Mouse (Mus musculus): Measurements from ENCODE around the gene Rps15.

The Rps15 gene

DNA sequence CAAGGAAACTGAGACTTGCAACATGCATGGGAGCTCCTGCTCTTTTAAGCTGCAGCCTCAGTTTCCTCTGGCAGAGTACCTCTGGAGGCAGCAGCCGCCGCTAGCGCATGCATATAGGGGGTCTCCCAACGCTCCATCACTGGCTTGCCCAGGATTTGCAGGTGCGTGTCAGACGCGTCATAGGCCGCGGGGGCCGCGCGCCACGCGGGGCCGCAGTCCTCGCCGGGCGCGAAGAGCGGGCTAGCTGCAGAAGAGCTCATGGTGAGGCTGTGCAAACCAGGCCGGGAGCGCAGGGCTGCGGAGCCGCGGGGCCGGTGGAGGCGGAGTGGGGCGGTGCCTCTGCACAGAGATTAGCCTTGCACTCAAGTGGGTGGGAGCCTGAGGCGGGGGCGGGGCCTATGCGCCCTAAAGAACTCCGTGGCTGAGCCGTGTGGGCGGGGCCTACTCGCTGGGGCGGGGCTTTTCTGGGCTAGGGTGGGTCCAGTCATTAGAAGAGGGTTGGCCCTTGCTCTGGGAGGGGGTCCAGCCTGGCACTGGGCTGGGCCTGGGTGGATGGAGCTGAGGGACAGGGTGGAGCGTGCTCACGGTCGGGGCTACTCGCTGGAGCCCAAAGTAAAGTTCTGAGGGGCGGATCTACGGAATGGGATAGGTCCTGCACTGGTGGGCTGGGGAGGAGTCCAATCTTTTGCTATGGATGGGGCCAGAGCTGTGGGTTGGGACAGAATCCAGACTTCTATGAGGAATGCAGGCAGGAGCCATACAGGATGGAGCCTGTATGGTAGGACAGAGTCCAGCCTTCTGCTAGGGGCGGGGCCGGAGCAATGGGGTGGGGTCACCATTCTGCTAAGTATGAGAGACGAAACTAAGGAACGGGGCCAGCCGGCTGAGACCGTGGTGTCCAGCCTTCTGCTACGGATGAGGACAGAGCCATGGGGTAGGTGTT is 31.3 kb upstream of the Rps15 start, which contains the start of the genes Gamt and Dazap1:
TSS of gene Gamt (minus strand) at position 371 of the 943 bp plus-strand sequence.
TSS of gene Dazap1 (plus strand) at position 845 of the 943 bp plus-strand sequence.
- DNase-seq (ENCODE audit: low read depth, low spot score), result peak; percentile 96

DNA sequence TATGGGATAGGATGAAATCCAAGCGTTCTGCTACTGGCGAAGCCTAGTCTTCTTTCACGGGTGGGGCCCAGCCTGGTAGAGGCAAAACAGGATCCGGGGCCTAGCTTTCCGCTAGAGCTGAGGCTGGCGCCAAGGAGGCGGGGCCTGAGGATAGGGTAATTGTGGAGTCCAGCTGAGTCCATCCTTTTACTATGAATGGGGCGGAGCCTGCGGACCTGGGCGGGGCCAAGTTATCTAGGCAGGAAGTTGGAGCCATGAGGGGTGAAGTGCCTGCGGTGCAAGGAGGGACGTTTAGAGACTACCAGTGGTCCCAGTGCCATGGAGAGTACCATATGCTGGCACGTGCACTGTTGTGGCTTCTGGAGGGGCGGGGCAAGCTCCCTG is 30.7 kb upstream of the Rps15 start:
- DNase-seq (ENCODE audit: low read depth, low spot score), result peak; percentile 93

DNA sequence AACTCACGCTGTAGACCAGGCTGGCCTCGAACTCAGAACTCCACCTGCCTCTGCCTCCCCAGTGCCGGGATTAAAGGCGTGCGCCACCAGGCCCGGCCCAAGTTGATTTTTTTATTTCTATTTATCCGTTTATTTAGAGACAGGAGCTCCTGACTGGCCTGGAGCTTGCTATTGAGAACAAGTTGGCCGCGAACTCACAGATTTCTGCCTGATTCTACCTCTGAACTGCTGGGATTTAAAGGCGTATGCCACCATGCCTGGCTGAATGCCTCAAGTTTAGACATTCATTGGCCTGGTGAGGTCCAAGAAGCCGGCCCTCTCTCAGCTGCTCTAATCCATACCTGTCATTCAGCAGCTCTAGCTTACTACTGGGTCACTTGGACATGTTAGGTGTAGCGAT is 30.1 kb upstream of the Rps15 start:
- DNase-seq (ENCODE audit: low read depth, low spot score), result no peak

DNA sequence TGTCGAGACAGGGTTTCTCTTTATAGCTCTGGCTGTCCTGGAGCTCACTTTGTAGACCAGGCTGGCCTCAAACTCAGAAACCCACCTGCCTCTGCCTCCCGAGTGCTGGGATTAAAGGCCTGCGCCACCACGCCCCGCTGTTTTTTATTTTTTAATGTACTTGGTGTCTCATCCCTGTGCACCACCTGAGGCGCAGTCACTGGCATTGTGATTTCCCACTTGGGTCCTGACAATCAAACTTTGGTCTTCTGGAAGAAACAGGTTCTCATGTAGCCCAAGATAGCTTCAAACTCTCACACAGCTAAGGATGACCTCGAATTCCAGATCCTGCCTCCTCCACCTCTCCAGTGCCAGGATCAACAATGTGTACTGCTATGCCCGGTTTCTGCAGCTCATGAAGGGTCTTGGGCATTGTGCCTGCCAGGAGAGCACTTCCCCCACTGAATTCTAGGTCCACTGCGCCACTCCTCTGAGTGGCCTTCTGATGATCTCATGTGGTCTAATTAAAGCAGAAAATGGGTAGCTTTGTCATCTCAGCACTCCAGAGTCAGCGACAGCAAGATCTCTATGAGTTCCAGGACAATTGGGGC is 29.4 kb upstream of the Rps15 start:
- no peak for DNase-seq (ENCODE audit: low read depth, low spot score)

GRCm38 (mm10) chr10:80264341-80265148 is 27.7 kb upstream of the Rps15 start:
- peak; percentile 99 for DNase-seq (ENCODE audit: low read depth, low spot score)

DNA sequence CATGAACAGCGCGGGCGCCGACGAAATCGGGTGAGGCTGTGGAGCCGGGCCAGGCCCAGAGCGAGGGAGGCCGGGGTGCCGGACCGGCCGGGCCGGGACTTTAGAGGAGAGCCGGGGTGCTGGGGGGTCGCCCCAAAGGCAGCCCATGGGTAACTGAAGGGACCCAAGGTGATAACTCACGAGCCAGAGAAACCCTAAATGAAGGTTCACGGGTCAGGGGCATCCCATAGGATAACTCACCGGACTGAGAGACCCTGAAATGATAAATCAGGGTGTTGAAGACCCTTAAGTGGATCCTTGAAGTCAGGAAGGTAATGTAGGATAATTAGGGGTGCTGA is 27.1 kb upstream of the Rps15 start:
- no peak for DNase-seq (ENCODE audit: low read depth, low spot score)

DNA sequence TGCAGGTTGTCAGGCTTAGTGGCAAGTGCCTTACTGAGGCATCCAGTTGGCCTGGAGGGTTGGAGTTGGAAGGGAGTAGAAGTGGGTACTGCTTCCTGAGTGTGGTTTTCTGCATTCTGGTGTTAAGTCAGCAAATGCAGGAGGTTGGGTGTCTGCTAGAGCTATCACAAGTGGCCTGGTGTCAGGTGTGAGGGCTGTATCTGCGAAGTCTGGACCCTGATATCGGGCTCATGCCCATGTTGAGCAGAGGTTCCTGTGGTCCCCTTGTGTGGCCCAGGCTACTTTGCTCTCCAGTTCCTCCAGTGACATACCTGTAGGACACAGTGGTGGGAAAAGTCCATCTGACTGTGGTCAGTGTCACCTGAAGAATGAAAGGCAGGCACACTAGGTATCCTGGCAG is 22.2 kb upstream of the Rps15 start:
- no peak for DNase-seq (ENCODE audit: low read depth, low spot score)

- no peak for DNase-seq (ENCODE audit: low read depth, low spot score)
These were observed 21.5 kb upstream of the Rps15 start for GRCm38 (mm10) chr10:80270734-80271181.

GRCm38 (mm10) chr10:80271186-80271843 is 20.9 kb upstream of the Rps15 start:
- no peak for DNase-seq (ENCODE audit: low read depth, low spot score)

- DNase-seq (ENCODE audit: low read depth, low spot score), result no peak
These were observed 20.2 kb upstream of the Rps15 start for GRCm38 (mm10) chr10:80271870-80272585.

DNA sequence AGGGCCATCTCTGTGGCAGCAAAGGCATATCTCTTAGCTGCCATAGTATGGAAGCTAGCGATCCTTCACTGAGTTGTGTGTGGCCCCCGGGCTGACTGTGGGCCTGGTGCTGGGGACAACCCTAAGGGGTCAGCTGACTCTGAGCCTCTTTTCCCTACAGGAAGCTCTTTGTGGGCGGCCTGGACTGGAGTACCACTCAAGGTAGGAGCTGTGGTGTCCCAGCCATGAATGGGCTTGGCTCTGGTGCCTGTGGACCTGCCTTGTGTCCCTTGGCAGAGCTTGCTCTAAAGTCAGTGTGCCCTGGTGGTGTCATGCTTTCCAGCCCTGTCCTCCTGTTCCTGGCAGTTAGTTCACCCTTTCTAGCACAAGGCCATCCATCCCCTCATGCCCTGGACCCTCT is 18.4 kb upstream of the Rps15 start:
- no peak for DNase-seq (ENCODE audit: low read depth, low spot score)

GRCm38 (mm10) chr10:80276238-80276637 is 16.0 kb upstream of the Rps15 start:
- no peak for DNase-seq (ENCODE audit: low read depth, low spot score)

DNA sequence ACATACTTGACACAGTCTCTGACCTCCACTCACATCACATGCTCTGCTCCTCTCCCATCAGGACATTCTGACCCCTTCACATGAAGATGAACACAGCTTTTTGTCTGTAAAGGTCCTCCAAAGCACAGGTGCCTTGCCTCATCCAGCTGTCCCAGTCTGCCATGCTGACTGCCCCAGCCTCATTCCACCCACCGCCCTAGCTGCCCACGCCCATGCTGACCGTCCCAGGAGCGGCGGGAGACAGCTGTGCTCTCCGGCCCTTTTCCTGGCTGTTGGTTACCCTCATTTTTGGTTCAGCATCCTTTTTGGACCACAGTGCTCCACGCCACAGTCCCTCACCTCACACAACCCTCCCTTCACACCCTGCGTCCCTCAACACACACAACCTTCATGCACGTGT is 13.9 kb upstream of the Rps15 start:
- no peak for DNase-seq (ENCODE audit: low read depth, low spot score)

DNA sequence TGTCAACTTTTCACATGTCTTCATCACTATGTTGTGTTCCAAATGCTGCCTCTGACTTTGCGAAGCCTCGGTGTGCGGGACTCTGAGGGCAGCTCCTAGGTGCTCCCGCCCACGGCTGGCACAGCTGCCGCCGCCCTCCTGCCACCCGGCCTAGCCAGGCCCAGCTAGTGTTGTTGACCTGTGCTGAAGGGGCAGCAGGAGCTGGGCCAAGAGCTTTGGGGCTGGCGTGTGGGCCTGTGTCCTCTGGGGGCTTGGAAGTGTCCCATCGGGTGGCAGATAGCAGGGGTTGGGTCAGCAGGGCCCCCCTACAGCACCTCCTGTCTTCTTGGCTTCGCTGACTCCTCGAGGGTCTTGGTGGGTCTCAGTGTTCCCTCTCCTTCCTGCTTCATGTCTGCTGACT is 13.0 kb upstream of the Rps15 start:
- DNase-seq (ENCODE audit: low read depth, low spot score), result no peak

DNA sequence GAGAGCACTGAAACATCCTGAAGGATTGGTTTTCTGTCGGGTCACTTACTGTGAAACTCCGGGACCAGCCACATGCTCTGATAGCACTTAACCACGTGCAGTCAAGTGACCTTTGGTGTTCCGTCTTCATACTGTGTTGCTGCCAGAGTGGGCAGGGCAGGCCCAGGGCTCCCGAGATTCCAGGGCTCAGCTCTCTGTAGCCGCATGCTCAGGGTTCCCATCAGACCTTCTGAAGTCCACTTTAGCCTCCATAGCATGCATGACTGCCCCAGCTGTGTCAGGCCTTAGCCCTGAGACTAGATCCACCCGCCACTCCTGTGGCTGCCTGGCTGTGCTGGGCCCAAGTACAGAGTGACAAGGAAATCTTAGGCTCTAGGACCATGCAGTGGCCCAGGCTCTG is 10.9 kb upstream of the Rps15 start:
- DNase-seq (ENCODE audit: low read depth, low spot score), result no peak

GRCm38 (mm10) chr10:80281921-80282371 is 10.3 kb upstream of the Rps15 start:
- no peak for DNase-seq (ENCODE audit: low read depth, low spot score)

DNA sequence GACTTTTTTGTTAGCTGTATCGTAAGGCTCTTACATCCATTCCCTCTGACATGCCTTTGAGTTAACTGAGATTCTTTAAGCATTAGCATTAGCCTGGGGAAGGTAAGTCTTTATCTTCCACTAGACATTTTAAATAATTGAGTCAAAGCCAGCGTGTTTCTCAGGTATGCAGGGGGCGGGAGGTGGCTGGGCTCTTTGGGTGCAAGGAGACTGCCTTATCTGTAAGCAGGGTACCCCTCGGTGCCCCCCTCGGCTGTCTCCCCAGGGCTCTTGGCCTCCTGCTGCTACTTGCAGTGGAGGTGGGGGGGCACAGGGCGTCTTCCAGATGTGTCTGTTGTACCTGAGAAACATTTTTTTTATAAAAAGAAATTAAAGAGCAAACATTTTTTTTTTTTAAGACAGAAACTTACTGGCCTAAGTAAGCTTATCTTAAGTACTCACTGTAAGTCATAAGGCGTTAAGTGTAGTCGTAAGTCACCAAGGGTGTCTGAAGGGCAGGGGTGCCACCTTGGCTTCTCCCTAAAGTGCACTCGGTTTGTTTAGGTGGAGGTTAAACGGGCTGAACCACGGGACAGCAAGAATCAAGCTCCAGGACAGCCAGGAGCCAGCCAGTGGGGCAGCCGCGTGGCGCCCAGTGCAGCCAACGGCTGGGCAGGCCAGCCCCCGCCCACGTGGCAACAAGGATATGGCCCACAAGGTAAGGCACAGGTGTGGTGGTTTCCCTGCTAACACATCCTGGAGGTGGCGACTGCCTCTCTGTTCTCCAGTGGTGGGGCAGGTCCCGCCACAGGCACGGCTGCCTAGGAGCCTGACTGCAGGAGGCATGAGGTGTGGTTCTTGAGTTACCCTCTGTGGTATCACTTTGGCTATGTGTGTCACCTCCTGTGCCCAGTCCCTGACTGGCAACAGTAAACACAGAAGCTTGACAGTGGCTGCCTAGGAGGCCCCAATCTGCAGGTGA is 9.5 kb upstream of the Rps15 start:
- DNase-seq (ENCODE audit: low read depth, low spot score), result no peak

DNA sequence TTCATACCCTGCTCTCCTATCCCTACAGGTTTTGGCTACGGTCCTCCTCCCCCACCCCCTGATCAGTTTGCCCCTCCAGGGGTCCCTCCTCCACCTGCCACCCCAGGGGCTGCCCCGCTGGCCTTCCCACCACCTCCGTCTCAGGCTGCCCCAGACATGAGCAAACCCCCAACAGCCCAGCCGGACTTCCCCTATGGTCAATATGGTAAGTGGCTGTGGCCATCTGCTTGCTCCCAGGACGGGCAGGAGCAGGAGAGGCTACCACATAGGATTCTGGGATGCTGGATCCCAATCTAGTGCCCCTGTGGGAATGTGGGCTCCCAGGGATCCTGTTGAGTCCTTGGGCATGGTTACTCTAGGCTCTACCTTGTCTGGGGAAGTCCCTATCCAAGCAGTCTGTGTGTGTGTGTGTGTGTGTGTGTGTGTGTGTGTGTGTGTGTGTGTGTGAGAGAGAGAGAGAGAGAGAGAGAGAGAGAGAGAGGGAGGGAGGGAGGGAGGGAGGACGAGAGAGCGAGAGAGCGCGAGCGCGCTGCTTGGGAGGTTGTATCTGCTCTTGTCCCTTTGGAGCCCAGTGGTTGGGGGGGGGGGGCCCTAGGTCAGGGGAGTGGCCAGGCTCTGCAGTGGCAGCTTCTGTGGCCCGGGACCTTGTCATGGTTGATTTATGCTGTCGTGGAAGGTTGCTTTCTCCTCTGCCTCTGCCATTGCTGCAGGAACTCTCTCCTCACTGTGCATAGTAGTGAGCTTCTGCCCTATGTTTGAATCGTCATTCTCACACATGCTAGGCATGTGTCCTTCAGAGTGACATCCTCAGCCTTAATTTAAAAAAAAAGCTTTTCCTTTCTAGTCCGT is 6.8 kb upstream of the Rps15 start:
- no peak for DNase-seq (ENCODE audit: low read depth, low spot score)

DNA sequence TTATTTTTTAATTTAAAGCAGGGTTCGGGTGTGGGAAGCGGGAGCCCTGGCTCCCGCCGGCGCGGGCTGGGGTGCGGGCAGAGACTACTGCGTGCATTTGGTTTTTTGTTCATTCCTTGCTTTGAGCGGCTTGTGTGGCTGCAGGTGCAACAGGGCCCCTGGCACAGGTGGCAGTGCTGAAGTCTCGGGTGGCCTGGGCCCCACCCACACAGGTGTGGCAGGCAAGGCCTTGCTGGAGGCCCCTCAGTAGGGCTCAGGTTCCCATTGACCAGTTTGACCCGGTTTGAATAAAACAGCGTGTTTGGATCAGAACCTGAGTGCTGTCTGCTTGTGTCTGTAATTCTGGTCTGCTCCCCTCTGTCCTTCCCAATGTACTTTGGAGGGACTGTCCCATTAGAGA is 4.2 kb upstream of the Rps15 start:
- no peak for DNase-seq (ENCODE audit: low read depth, low spot score)
